Mouse (Mus musculus) brain, embryonic 18.5 days (tissue): ENCODE data around the gene Erich6b.

Experiments used
- DNase-seq: peaks from one replicate; pipeline ENCODE4 v3.0.0-alpha.2; 2012; ENCODE audit warnings: low read depth, low spot score

The Erich6b gene

GRCm38 (mm10) chr14:75706647-75707046 is 64.6 kb downstream of the Erich6b start:
- no peak for DNase-seq

- DNase-seq, result no peak
Measured at GRCm38 (mm10) chr14:75707771-75708170, 65.7 kb downstream of the Erich6b start.

DNA sequence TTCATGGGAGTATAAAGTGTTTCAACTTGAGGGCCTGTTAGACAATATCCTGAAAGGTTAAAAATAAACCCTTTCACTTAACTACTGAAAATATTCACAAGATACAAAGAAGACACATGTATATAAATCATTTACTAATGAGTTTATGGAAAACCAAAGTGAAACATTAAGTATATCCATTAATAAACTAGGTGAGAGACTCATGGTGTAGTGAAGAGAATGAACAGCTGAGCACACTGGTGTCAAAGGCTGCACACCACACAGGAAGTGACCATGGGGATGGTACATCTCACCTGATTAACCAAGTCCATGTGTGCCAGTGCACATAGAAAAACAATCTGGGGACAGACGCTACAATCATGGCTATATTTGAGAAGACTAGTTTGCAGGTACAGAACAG is 66.9 kb downstream of the Erich6b start:
- DNase-seq, result no peak

GRCm38 (mm10) chr14:75711731-75712130 is 69.7 kb downstream of the Erich6b start:
- no peak for DNase-seq

DNA sequence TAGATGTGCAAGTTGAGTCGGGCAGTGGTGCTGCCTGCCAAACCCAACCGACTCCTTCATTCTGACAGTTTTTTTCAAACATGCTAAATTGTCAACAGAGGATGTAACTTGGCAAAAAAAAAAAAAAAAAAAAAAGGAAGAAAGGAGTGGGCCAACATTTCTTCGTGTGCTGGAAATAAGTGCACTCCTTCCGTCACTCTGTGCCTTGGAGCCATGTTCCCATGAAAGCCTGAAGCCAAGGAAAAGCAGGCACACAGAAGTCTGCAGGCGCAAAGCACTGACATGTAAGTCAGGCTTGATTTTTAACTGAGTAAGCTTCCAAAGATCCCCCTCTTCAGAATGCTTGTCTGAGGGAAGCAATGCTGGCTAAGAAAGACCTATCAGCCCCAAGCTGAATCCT is 70.6 kb downstream of the Erich6b start:
- DNase-seq, result no peak

DNA sequence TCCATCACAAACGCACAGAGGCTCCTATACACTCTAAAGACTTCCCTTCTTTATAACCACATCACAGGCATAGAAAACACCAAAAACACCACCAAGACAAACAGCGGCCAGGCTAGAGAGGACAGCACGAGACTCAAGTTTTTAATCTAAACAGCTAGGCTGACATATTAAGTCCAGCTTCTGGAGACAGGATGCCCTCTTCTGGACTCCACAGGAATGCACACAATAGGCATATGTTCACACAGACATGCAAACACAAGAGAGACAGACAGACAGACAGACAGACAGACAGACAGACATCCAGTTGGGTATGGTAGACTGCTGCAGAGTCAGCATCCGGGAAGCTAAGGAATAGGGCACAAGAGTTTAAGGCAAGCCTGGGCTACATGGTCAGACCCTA is 71.6 kb downstream of the Erich6b start:
- no peak for DNase-seq

- no peak for DNase-seq
Measured at GRCm38 (mm10) chr14:75716410-75716809, 74.4 kb downstream of the Erich6b start.
